Mouse (Mus musculus) MEL (cell line): ENCODE data around the gene Thap3. TPM values are rescaled to one million over a fixed set of nuclear protein-coding genes. Genes with fewer than 3 reads are reported as not detected.
A peak's percentile ranks its signal among the peaks of the same experiment; 100 is the strongest.

Source experiments
- DNase-seq: peaks from one replicate; pipeline ENCODE4 v3.0.0; 2011; ENCODE audit warnings: low read depth, low spot score
- H3K27ac ChIP-seq: 2 replicates; pipeline ENCODE4 v1.5.1; 2012; ENCODE audit warnings: low read depth, mild to moderate bottlenecking, control low read depth, low read length, moderate library complexity; ENCODE audit not compliant: control insufficient read depth
- H3K27me3 ChIP-seq, 2 experiments: fragments of 150-350 bp in 1 of 2; sonication (generic) in 1 of 2; 2 replicates each; pipeline ENCODE4 v1.6.1; 2012; ENCODE audit warnings: low read length in 2 of 2, mild to moderate bottlenecking in 2 of 2, improper control_type of control experiment in 1 of 2, moderate library complexity in 1 of 2; ENCODE audit not compliant: insufficient read depth in 2 of 2, control insufficient read depth in 1 of 2
- H3K36me3 ChIP-seq, 2 experiments: 2 replicates each; pipeline ENCODE4 v1.6.1; 2012 to 2014; ENCODE audit warnings: low read length in 2 of 2, improper control_type of control experiment in 1 of 2, inconsistent platforms in 1 of 2, mild to moderate bottlenecking in 1 of 2; ENCODE audit not compliant: insufficient read depth in 2 of 2, control insufficient read depth in 1 of 2
- H3K4me1 ChIP-seq, 2 experiments: fragments of 150-350 bp in 1 of 2; sonication (generic) in 1 of 2; 2 replicates each; pipeline ENCODE4 v1.6.1; 2012; ENCODE audit warnings: low read length in 2 of 2, improper control_type of control experiment in 1 of 2, mild to moderate bottlenecking in 1 of 2; ENCODE audit not compliant: insufficient read depth in 2 of 2, control insufficient read depth in 1 of 2
- H3K4me3 ChIP-seq, 2 experiments: fragments of 150-350 bp in 1 of 2; sonication (generic) in 1 of 2; 2 replicates each; pipeline ENCODE4 v1.5.1; 2012; ENCODE audit warnings: low read depth in 2 of 2, low read length in 2 of 2, mild to moderate bottlenecking in 2 of 2, moderate library complexity in 2 of 2, control low read depth in 1 of 2, improper control_type of control experiment in 1 of 2; ENCODE audit not compliant: control insufficient read depth in 1 of 2, insufficient read depth in 1 of 2
- H3K79me2 ChIP-seq: 2 replicates; pipeline ENCODE4 v1.6.1; 2012; ENCODE audit warnings: mild to moderate bottlenecking, low read length, moderate library complexity; ENCODE audit not compliant: control insufficient read depth, poor library complexity, insufficient read depth
- H3K9ac ChIP-seq: 2 replicates; pipeline ENCODE4 v1.6.1; 2012; ENCODE audit warnings: low read depth, mild to moderate bottlenecking, control low read depth, low read length, moderate library complexity; ENCODE audit not compliant: control insufficient read depth, poor library complexity, severe bottlenecking
- H3K9me3 ChIP-seq: fragments of 150-350 bp; sonication (generic); replicated peaks from 2 replicates; pipeline ENCODE4 v1.6.1; 2012; ENCODE audit warnings: mild to moderate bottlenecking, low read length, improper control_type of control experiment, moderate library complexity; ENCODE audit not compliant: insufficient read depth
- CHD1 ChIP-seq: IDR thresholded peaks from 2 replicates; pipeline ENCODE4 v1.6.1; 2012; ENCODE audit warnings: low read depth, mild to moderate bottlenecking, inconsistent platforms, low read length, improper control_type of control experiment
- CTCF ChIP-seq, 3 experiments: IDR thresholded peaks in 2 of 3; conservative IDR thresholded peaks in 1 of 3; 2 replicates each; pipeline ENCODE4 v1.5.1; 2011 to 2012; ENCODE audit warnings: low read length in 3 of 3, low read depth in 2 of 3, mild to moderate bottlenecking in 2 of 3, improper control_type of control experiment in 1 of 3, inconsistent platforms in 1 of 3, mixed read lengths in 1 of 3, moderate library complexity in 1 of 3; ENCODE audit not compliant: control insufficient read depth in 1 of 3, insufficient read depth in 1 of 3, poor library complexity in 1 of 3, severe bottlenecking in 1 of 3
- ETS1 ChIP-seq: IDR thresholded peaks from 2 replicates; pipeline ENCODE4 v1.6.1; 2012; ENCODE audit warnings: low read depth, mild to moderate bottlenecking, inconsistent platforms, low read length, improper control_type of control experiment, moderate library complexity
- HCFC1 ChIP-seq: IDR thresholded peaks from 2 replicates; pipeline ENCODE4 v1.6.1; 2012; ENCODE audit warnings: low read depth, mild to moderate bottlenecking, inconsistent platforms, low read length, improper control_type of control experiment, moderate library complexity
- JUND ChIP-seq: IDR thresholded peaks from 2 replicates; pipeline ENCODE4 v1.6.1; 2011; ENCODE audit warnings: low read depth, mild to moderate bottlenecking, improper control_type of control experiment, low read length
- KAT2A ChIP-seq: conservative IDR thresholded peaks from 2 replicates; pipeline ENCODE4 v1.6.1; 2012; ENCODE audit warnings: low read depth, low read length, improper control_type of control experiment, inconsistent platforms
- MAFK ChIP-seq: IDR thresholded peaks from 2 replicates; pipeline ENCODE4 v1.6.1; 2011; ENCODE audit warnings: low read depth, mild to moderate bottlenecking, low read length, improper control_type of control experiment, borderline replicate concordance
- MAX ChIP-seq: IDR thresholded peaks from 2 replicates; pipeline ENCODE4 v1.6.1; 2011; ENCODE audit warnings: low read length, improper control_type of control experiment
- MAZ ChIP-seq: IDR thresholded peaks from 2 replicates; pipeline ENCODE4 v1.6.1; 2012; ENCODE audit warnings: low read depth, mild to moderate bottlenecking, inconsistent platforms, low read length, improper control_type of control experiment
- MEF2A ChIP-seq: IDR thresholded peaks from 2 replicates; pipeline ENCODE4 v1.6.1; 2014; ENCODE audit warnings: low read depth, mild to moderate bottlenecking, inconsistent platforms, low read length, improper control_type of control experiment; ENCODE audit not compliant: poor library complexity, insufficient replicate concordance, severe bottlenecking; ENCODE audit errors: extremely low read depth
- MYB ChIP-seq: IDR thresholded peaks from 2 replicates; pipeline ENCODE4 v1.6.1; 2011; ENCODE audit warnings: mild to moderate bottlenecking, low read depth, low read length, improper control_type of control experiment
- MYC ChIP-seq: IDR thresholded peaks from 2 replicates; pipeline ENCODE4 v1.6.1; 2011; ENCODE audit warnings: low read depth, mild to moderate bottlenecking, low read length, improper control_type of control experiment, moderate library complexity
- NELFE ChIP-seq: IDR thresholded peaks from 2 replicates; pipeline ENCODE4 v1.6.1; 2011; ENCODE audit warnings: low read depth, low read length, improper control_type of control experiment
- POLR2AphosphoS5 ChIP-seq: IDR thresholded peaks from 2 replicates; pipeline ENCODE4 v1.6.1; 2012; ENCODE audit warnings: low read depth, borderline replicate concordance, mild to moderate bottlenecking, inconsistent platforms, low read length, moderate library complexity, mixed read lengths
- RCOR1 ChIP-seq: IDR thresholded peaks from 2 replicates; pipeline ENCODE4 v1.6.1; 2012; ENCODE audit warnings: low read depth, mild to moderate bottlenecking, inconsistent platforms, low read length, improper control_type of control experiment
- TCF12 ChIP-seq: IDR thresholded peaks from 2 replicates; pipeline ENCODE4 v1.6.1; 2014; ENCODE audit warnings: low read depth, mild to moderate bottlenecking, inconsistent platforms, low read length, improper control_type of control experiment, moderate library complexity
- USF2 ChIP-seq, 2 experiments: IDR thresholded peaks; 2 replicates each; pipeline ENCODE4 v1.6.1; 2011 to 2012; ENCODE audit warnings: improper control_type of control experiment in 2 of 2, low read length in 2 of 2, borderline replicate concordance in 1 of 2, inconsistent platforms in 1 of 2, low read depth in 1 of 2, mild to moderate bottlenecking in 1 of 2; ENCODE audit not compliant: insufficient read depth in 1 of 2
- ZC3H11A ChIP-seq: IDR thresholded peaks from 2 replicates; pipeline ENCODE4 v1.6.1; 2012; ENCODE audit warnings: low read depth, mild to moderate bottlenecking, inconsistent platforms, low read length, improper control_type of control experiment
- ZNF384 ChIP-seq: IDR thresholded peaks from 2 replicates; pipeline ENCODE4 v1.6.1; 2012; ENCODE audit warnings: low read depth, mild to moderate bottlenecking, inconsistent platforms, low read length, improper control_type of control experiment
- polyA plus RNA-seq, 2 experiments: library from polyadenylated mRNA; stranded (reverse) in 1 of 2; unstranded in 1 of 2; fragments of >175 nt in 1 of 2; fragments of >200 nt in 1 of 2; gene quantifications; 2 replicates each; pipeline versions ENCODE4 v1.2.1 to v1.2.4; 2012; ENCODE audit warnings: low replicate concordance in 2 of 2, low read depth in 1 of 2; ENCODE audit not compliant: insufficient read length in 2 of 2, insufficient read depth in 1 of 2, missing spikeins in 1 of 2
- total RNA-seq: library from RNA; depleted of rRNA; stranded (reverse); fragments of 300-350 nt; gene quantifications from 2 replicates; pipeline ENCODE4 v1.2.3, GENCODE M21; 2012

Gene Thap3
- total and polyA plus RNA-seq, 3 experiments: 13.7 to 17.2 TPM; not detected in 1

- no peak for TF ChIP-seq MAZ
- no peak for TF ChIP-seq KAT2A
- no peak for TF ChIP-seq ZC3H11A
- peak; percentile 80 for TF ChIP-seq ZNF384
These were observed 33.0 kb downstream of the Thap3 start for GRCm38 (mm10) chr4:151955791-151956190.

GRCm38 (mm10) chr4:151953209-151953608 is 35.6 kb downstream of the Thap3 start:
- Histone ChIP-seq H3K4me3 (no peak overlapping the region), H3K4me1 (no peaks in the 10 kb centered on the region), H3K36me3 (peaks cover 0 to 27% of the 10 kb centered on the region in 2 experiments; a peak in 3 of 4 replicates), H3K27me3 (no peaks in the 10 kb centered on the region)
- no peak for TF ChIP-seq MYB
- no peak for TF ChIP-seq CHD1
- TF ChIP-seq TCF12: no peak
- TF ChIP-seq MEF2A: no peak
- no peak for TF ChIP-seq ETS1
- TF ChIP-seq MYC: no peak
- TF ChIP-seq MAX: no peak
- TF ChIP-seq CTCF (IDR thresholded peaks at IDR 0.05 in 2 of 3, conservative IDR thresholded peaks at IDR 0.05 in 1 of 3; ENCODE audit: control insufficient read depth in 1 of 3, insufficient read depth in 1 of 3, low read depth in 2 of 3, low read length in 3 of 3, poor library complexity in 1 of 3, severe bottlenecking in 1 of 3): no peak
- TF ChIP-seq RCOR1: no peak
- no peak for TF ChIP-seq JUND
- no peak for TF ChIP-seq KAT2A
- no peak for TF ChIP-seq MAFK
- TF ChIP-seq POLR2AphosphoS5: no peak
- TF ChIP-seq HCFC1: no peak
- no peak for TF ChIP-seq NELFE
- no peak for TF ChIP-seq USF2 (IDR thresholded peaks at IDR 0.05; ENCODE audit: borderline replicate concordance in 1 of 2, insufficient read depth in 1 of 2, low read depth in 1 of 2, low read length in 2 of 2)
- TF ChIP-seq, all 39 proteins: peak for 0
- no peak for DNase-seq
- Histone ChIP-seq H3K9me3 (no peaks in the 10 kb centered on the region), H3K27ac (no peak overlapping the region), H3K9ac (no peak overlapping the region), H3K79me2 (peaks cover 3% of the 10 kb centered on the region)

More at GRCm38 (mm10) chr4:151955791-151956190, 33.0 kb downstream of the Thap3 start:
- no peak for DNase-seq
- Histone ChIP-seq H3K9me3 (no peaks in the 10 kb centered on the region), H3K36me3 (peaks cover 20 to 22% of the 10 kb centered on the region in 2 experiments), H3K9ac (no peak overlapping the region), H3K4me3 (no peak overlapping the region), H3K27me3 (no peaks in the 10 kb centered on the region), H3K4me1 (peaks cover 12 to 21% of the 10 kb centered on the region in 2 experiments), H3K79me2 (no peaks in the 10 kb centered on the region), H3K27ac (no peak overlapping the region)
